8 mouse cellular contexts compared by ENCODE assay signal in the genomic region with DNA sequence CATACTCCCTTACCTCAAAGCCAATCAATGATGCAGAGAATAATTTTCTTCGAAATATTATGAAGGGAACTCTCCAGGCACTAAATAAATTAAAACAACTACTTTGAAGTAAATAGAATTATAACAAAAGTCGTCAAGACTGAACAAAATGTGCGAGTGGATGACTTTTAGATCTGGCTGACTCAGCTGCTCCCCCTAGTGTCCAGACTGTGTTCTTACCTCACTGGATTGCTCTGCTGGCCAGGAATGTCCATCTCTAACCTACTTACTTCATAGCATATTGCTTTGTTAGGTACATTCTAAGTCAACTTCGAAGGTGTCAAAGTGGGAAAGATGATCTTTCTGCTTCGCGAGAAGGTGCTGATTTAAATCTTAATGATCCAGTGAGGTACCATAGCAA.
DNase-seq lines count a peak whose midpoint lies in the region; ATAC-seq and TF ChIP-seq lines count a peak whose summit lies in the region.

No protein-coding gene starts in this region.

- no peaks in the 10 kb centered on the region for H3K4me1 ChIP-seq in thymus, adult 2 months (replicated peaks; ENCODE audit: control insufficient read depth, insufficient read depth, low read length)
- no peaks in the 10 kb centered on the region for H3K4me1 ChIP-seq in embryonic facial prominence, embryonic 11.5 days (ENCODE audit: control insufficient read depth, insufficient read depth, low read length)
- no peaks in the 10 kb centered on the region for H3K4me1 ChIP-seq in hindbrain, embryonic 16.5 days (ENCODE audit: control insufficient read depth, insufficient read depth, low read depth, low read length)
- H3K4me1 ChIP-seq in midbrain, embryonic 14.5 days (ENCODE audit: control insufficient read depth, insufficient read depth, low read length) = peaks cover 4% of the 10 kb centered on the region; the same call in 1 of the 2 replicates

- no peak for ATAC-seq in embryonic facial prominence, embryonic 11.5 days (replicated peaks; ENCODE audit: insufficient number of reproducible peaks, low FRiP score, low TSS enrichment, low read depth)
- peak; percentile 67 for ATAC-seq in hindbrain, embryonic 16.5 days
- ATAC-seq in midbrain, embryonic 14.5 days (ENCODE audit: low FRiP score, low TSS enrichment) = no peak

- intact Hi-C loops in left cerebral cortex, postnatal 10 days (cut with DNase I) = loop anchor here (5.0 kb wide), 3 partner anchors 161 to 716 kb away; partner anchors contain the start of gene Fzd1

- no peak overlapping the region for H3K9ac ChIP-seq in embryonic facial prominence, embryonic 11.5 days (replicated peaks; ENCODE audit: low read length)
- H3K9ac ChIP-seq in hindbrain, embryonic 16.5 days (ENCODE audit: low read depth, low read length) = no peak overlapping the region
- H3K9ac ChIP-seq in midbrain, embryonic 14.5 days (replicated peaks; ENCODE audit: low read length) = no peak overlapping the region

- no peak overlapping the region for H3K4me3 ChIP-seq in thymus, adult 2 months (ENCODE audit: control insufficient read depth, insufficient read depth, low read length)
- no peak overlapping the region for H3K4me3 ChIP-seq in embryonic facial prominence, embryonic 11.5 days (ENCODE audit: low read depth, low read length)
- H3K4me3 ChIP-seq in hindbrain, embryonic 16.5 days (ENCODE audit: low read length) = no peak overlapping the region
- H3K4me3 ChIP-seq in midbrain, embryonic 14.5 days (replicated peaks; ENCODE audit: low read depth, low read length) = no peak overlapping the region

- no peak for TF ChIP-seq POLR2A in thymus, adult 2 months (IDR thresholded peaks at IDR 0.05; ENCODE audit: control insufficient read depth, extremely low read depth, insufficient read depth, low read length, poor library complexity)

- 20% methylated on average over 6 of the region's 6 CpGs for WGBS in thymus, adult 2 months
- WGBS in embryonic facial prominence, embryonic 11.5 days = 9% methylated on average over 6 of the region's 6 CpGs
- WGBS in hindbrain, embryonic 16.5 days = 16% methylated on average over 6 of the region's 6 CpGs
- 9% methylated on average over 6 of the region's 6 CpGs for WGBS in midbrain, embryonic 14.5 days

- H3K4me2 ChIP-seq in embryonic facial prominence, embryonic 11.5 days (ENCODE audit: low read depth, low read length) = no peak overlapping the region
- no peak overlapping the region for H3K4me2 ChIP-seq in hindbrain, embryonic 16.5 days (ENCODE audit: low read length)
- H3K4me2 ChIP-seq in midbrain, embryonic 14.5 days (ENCODE audit: low read length) = no peak overlapping the region

- no peaks in the 10 kb centered on the region for H3K36me3 ChIP-seq in thymus, adult 2 months (ENCODE audit: control insufficient read depth, insufficient read depth, low read length)
- H3K36me3 ChIP-seq in embryonic facial prominence, embryonic 11.5 days (replicated peaks; ENCODE audit: control insufficient read depth, insufficient read depth, low read depth, low read length) = no peaks in the 10 kb centered on the region
- no peaks in the 10 kb centered on the region for H3K36me3 ChIP-seq in hindbrain, embryonic 16.5 days (ENCODE audit: control insufficient read depth, insufficient read depth, low read length)
- no peaks in the 10 kb centered on the region for H3K36me3 ChIP-seq in midbrain, embryonic 14.5 days (ENCODE audit: control insufficient read depth, insufficient read depth, low read length)

- TF ChIP-seq CTCF in thymus, adult 2 months (IDR thresholded peaks at IDR 0.05; ENCODE audit: borderline replicate concordance, control insufficient read depth, extremely low read depth, insufficient read depth, low read length, poor library complexity) = no peak

- no peaks in the 10 kb centered on the region for H3K27me3 ChIP-seq in thymus, adult 2 months (ENCODE audit: control insufficient read depth, insufficient read depth, low read length)
- H3K27me3 ChIP-seq in embryonic facial prominence, embryonic 11.5 days (ENCODE audit: control insufficient read depth, insufficient read depth, low read length) = no peaks in the 10 kb centered on the region
- no peaks in the 10 kb centered on the region for H3K27me3 ChIP-seq in hindbrain, embryonic 16.5 days (replicated peaks; ENCODE audit: control insufficient read depth, insufficient read depth, low read length)
- no peaks in the 10 kb centered on the region for H3K27me3 ChIP-seq in midbrain, embryonic 14.5 days (ENCODE audit: control insufficient read depth, insufficient read depth, low read length)

- no peaks in the 10 kb centered on the region for H3K9me3 ChIP-seq in embryonic facial prominence, embryonic 11.5 days (replicated peaks; ENCODE audit: control insufficient read depth, low read length)
- H3K9me3 ChIP-seq in hindbrain, embryonic 16.5 days (ENCODE audit: control insufficient read depth, low read length) = no peaks in the 10 kb centered on the region
- H3K9me3 ChIP-seq in midbrain, embryonic 14.5 days (ENCODE audit: control insufficient read depth, low read length) = no peaks in the 10 kb centered on the region

- H3K27ac ChIP-seq in thymus, adult 2 months (ENCODE audit: control insufficient read depth, insufficient read depth, low read length) = no peak overlapping the region
- H3K27ac ChIP-seq in embryonic facial prominence, embryonic 11.5 days (replicated peaks; ENCODE audit: low read depth, low read length) = no peak overlapping the region
- no peak overlapping the region for H3K27ac ChIP-seq in hindbrain, embryonic 16.5 days (ENCODE audit: low read depth, low read length)
- no peak overlapping the region for H3K27ac ChIP-seq in midbrain, embryonic 14.5 days (replicated peaks; ENCODE audit: low read depth, low read length)

- peak; percentile 27 for DNase-seq in thymus, adult 2 months
- no peak for DNase-seq in thymus, adult 18-20 months
- DNase-seq in brain, adult 2 months (ENCODE audit: low read depth, low spot score) = peak; percentile 86
- DNase-seq in embryonic facial prominence, embryonic 11.5 days (ENCODE audit: low spot score) = peak; percentile 81
- peak; percentile 48 to 60 for DNase-seq in left cerebral cortex, postnatal 10 days (ENCODE audit: extremely low spot score in 1 of 2, low spot score in 2 of 2)
- DNase-seq in midbrain, embryonic 14.5 days = peak; percentile 91
- DNase-seq in thymus, postnatal 0 days (ENCODE audit: low spot score) = peak; percentile 49

Comparison
In these comparisons a context has a peak if more than half of its experiments do, and no peak if none do; other contexts are left out.
1. DNase-seq: peak in thymus, adult 2 months (single experiment), brain, adult 2 months (single experiment), embryonic facial prominence, embryonic 11.5 days (single experiment), left cerebral cortex, postnatal 10 days (2 of 2), midbrain, embryonic 14.5 days (single experiment) and thymus, postnatal 0 days (single experiment); none in thymus, adult 18-20 months (0 of 2).